Mouse (Mus musculus) granulocyte monocyte progenitor cell, adult 5-6 weeks (primary cell): ENCODE measurements around the gene Tmem88. TPM values are rescaled to one million over a fixed set of nuclear protein-coding genes. Genes with fewer than 3 reads are reported as not detected.

ENCODE experiments used
- ATAC-seq: replicated peaks from 2 replicates; pipeline ENCODE4 v1.8.0; 2016; ENCODE audit warnings: mild to moderate bottlenecking, moderate TSS enrichment, inconsistent platforms; ENCODE audit not compliant: poor library complexity, severe bottlenecking
- total RNA-seq, 2 experiments: library from RNA; stranded (forward) in 1 of 2; stranded (reverse) in 1 of 2; fragments of 200-712, 200-1000 nt in 1 of 2; fragments of >200 nt in 1 of 2; fragmentation: Nextera tagmentation in 1 of 2; gene quantifications; 2 replicates each; pipeline ENCODE4 v1.2.3; 2014 to 2017

The Tmem88 gene
- total RNA-seq, 2 experiments from 2014 or later, result not detected

DNA sequence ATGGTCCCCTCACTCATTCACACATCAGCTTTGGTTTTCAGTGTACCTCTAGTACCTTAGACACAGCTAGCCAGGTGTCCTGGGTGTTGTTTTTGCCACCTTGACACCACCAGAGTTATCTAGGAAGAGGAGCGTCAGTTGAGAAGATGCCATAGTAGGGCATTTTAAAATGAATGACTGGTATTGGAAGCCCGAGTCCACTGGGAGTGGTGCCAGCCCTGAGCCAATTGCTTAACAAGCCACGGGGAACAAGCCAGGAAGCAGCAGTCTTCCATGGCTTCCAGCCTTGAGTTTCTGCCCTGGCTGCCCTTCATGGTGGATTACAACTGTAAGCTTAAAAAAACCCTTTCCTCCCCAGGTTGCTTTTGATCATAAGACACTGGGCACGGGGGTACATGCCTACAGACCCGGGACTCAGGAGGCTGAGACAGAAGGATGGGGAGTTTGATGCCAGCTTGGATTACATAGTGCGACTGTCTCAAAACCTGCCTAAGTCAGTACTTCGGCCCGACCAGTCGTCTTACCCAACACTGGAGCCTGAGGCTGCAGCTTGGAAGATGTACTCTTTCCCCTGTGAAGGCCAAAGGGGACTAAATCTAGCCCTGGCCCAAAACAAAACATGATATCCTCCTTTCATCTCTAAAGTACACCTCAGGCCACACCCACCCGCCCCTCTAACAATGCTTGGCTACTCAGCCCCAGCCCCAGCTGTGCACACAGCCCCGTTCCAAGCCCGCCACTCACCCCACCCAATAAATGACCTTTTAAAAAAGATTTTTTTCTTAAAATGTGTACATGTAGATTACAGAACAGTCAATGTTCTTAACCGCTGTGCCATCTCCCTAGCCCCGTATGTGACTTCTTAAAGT, 8.3 kb downstream of the Tmem88 start:
- no peak for ATAC-seq

DNA sequence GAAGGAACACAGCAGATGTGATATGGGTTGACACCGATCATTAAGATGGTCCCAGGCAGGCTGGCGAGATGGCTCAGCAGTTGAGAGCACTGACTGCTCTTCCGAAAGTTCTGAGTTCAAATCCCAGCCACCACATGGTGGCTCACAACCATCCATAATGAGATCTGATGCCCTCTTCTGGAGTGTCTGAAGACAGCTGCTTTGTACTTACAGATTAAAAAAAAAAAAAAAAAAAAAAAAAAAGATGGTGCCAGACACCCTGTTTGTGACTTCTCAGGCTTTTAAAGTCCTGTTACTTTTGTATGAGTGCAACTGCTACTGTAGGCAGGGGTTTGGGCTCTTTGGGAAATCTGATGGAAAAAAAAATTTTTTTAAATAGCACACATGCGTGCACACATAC, 9.4 kb downstream of the Tmem88 start:
- no peak for ATAC-seq

DNA sequence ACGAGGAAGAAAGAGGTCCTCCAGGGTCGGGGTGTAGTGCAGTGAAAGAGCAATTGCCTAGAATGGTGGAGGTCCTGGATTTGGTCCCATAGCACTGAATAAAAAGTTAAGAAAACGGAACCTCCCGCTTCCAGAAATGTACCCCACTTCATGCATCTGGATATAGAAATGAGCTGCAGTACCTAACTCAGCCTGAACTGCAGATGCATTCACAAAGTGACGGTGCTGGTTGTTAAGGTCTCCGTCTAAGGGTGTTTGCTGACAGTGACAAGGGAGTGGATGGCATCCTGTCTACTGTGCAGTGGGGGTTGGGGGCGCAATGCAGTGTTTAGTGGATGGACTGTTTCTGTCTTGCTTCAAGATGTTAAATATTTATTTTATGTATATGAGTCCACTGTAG, 11.3 kb downstream of the Tmem88 start:
- ATAC-seq, result no peak

DNA sequence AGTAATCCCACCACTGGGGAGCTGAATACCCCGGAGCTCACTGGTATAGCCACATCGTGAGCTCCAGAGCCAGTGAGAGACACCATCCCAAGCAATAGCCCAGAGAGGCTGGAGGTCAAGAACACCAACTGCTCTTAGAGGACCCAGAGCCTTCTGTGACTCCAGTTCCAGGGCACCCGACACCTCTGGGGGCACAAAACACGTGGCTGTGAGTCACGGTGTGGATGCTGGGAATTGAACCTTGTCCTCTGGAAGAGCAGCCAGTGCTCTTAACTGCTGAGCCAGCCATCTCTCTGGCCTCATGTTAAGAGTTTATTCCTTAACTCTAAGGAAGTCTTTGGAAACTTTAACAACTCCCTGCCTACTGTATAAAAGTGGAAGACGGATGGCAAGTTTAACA, 13.1 kb downstream of the Tmem88 start:
- no peak for ATAC-seq

DNA sequence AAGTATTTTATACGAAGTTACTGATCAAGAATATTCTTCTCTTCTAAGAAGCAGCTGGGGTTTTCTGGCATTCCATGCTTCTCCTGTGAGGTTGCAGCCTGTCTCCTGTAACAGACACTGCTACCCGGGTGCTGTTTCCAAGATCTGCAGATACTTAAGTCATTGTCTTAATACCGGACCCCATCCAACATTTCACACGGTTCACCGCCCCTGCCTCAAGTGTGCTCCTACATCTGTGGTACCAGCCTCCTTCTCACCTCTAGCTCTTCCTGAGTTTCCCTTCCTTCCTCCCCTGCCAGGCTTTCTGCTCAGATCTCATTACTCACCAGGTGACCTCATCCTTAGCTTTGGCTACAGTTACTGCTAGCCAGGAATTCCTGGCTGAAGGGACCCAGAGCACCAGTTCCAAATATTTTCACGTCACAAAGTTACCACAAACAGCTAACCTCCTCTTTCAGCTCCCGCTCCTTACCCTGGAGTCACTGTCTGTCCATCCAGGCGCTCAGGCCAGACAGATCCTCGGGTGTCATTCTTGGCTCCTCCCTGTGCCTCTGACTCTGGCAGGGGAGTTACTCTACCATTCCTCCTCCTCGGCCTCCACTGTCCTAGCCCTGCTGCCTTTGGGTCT, 15.4 kb downstream of the Tmem88 start:
- no peak for ATAC-seq

DNA sequence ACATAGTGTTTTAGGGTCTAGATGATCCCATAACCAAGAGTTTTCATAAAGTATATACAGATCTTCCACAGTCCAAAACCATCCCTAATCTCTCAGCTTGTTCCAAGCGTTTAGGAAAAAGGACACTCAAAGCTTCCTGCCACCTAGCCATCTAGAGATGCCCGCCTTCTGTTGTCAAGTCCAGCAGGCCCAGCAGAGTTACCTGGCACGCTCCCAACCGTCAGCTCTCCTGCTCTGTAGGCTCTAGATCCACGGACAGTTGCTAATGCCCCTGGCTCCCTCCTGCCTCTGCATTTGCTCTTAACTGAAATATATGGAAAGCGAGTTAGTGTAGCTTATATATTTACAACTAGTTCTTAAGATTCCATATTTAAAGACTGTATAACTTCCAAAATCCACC, 16.7 kb downstream of the Tmem88 start:
- no peak for ATAC-seq

DNA sequence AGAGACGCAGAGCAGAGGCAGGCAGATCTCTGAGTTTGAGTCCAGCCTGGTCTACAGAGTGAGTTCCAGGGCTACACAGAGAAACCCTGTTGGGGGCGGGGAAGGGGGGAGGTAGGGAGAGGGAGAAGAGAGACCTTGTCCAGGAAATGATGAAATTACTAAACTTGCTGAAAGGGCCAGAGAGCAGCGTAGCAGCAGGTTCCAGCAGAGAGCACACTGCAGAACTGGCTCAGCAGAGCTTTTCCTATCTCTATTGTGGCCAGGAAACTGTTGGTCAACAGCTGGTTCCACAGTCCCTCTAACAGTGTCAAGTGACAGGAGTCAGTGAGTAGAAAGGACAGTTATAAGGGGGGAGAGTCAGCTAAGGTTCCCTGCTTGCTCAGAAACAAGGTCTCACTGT, 18.4 kb downstream of the Tmem88 start:
- peak; percentile 85 for ATAC-seq

DNA sequence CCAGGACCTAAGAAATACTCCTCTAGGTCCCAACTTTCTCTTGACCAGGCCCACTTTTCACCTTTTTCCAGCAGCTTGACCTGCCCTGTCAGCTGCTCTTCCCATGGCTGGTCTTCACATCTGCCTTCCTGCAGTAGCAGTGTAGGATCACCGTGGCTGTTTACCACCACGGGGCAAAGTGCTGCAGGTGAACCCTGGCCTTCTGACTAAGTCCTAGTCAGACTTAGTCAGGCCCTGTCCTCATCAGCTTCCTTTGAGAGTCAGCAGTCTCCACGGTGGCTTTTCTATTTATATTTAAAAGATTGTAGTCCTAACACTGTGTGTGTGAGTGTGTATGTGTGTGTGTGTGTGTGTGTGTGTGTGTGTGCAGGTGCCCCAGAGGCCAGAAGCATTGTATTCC, 20.3 kb downstream of the Tmem88 start:
- ATAC-seq, result no peak

DNA sequence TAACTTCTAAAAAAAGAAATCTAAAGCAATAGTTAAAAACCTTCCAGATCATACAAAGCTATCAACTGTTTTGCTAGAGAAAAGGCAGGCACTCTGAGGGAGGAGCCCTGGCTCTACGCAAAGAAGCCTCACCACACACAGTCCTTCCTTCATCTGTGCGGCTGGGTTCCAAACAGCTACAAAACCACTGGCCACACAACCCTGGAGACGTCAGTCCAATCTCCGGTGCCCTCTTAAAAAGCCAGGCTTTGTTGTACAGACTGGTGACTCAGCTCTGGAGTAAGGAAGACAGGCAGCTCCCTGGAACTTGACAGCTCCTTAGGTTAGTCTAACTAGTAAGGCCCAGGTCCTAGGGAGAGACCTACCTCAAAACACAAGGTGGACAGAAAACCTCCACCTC, 22.4 kb downstream of the Tmem88 start:
- ATAC-seq, result no peak

DNA sequence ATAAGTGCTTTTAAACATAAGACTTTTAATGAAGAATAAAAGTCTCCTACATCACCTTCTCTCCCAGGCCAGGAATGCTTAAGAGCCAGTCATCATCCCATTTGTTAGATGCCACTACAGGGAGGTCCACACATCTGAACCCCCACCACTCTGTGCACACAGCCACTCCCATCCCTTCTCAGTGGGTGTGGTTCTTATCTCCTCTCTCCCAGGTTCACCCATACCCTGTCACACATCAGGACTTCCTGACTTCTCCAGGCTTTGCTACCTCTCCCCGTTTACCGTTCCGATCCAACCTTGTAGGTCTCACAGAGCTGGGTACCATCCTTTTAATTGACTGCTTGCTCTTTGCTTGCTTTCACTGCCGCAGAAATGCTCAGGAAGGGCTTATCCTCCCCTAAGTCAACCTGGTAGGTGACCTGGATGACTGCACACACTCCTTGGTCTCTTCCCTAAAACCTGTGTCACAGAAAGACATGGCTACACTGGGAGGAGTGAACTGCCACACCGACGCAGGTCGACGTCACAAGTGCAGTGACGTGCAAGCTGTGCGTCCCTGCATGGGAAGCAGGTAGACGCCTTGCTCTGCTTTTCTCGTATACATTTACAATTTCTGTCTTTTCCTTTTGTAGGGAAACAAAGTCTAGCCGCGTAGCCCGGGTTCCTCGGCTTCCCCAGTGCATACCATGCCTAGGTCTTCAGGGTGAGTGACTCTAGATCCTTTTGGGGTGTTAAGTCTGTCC, 24.6 kb downstream of the Tmem88 start:
- ATAC-seq, result no peak

DNA sequence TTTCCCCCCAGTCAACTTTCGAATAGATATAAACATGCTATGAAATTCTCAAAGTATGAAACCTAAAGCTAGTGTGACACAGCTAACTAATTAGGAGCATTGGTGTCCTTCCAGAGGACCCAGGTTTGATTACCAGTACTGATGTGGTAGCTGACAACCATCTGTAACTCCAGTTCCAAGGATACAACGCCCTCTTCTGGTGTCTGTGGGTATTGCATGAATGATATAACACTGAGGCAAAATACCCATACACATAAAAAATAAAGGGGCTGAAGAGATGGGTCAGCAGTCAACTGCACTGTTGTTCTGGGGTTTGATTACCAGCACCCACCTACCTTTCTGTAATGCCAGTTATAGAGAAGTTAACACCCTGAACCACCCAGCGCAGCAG, 25.3 kb downstream of the Tmem88 start:
- no peak for ATAC-seq

DNA sequence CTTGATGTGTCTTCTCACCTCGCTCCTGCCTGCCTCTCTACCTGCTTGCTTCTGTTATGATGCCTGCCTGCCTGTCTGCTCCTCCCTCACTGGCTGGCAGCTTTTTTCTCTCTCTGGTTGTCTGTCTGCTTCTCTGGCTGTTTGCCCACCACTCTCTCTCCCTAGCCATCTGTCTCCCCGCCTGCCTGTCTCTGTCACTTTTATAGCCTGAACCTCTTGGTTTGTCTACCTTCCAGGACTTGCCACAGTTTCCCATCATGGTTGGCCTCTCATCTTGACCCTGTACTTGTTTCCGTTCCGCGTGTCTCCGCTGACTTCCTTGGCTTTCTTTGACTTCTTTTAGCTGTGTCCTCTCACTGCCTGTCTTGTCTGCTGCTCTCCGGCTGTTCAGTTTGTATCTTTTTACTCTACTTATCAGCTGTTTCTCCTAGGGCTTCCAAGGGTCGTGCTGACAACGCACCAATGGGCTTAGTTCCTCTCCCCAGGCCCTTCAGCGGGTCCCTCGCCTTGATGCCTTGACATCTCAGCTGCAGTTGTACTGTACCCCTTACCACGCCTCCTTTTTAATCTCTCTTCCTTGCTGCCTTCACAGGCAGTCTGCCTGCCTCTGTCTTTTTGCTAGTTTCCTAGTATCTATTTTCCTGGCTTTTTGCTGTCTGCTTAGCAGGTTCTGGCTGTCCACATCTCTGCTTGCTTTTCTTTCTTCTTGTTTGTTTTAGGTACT, 25.8 kb downstream of the Tmem88 start:
- ATAC-seq, result no peak

DNA sequence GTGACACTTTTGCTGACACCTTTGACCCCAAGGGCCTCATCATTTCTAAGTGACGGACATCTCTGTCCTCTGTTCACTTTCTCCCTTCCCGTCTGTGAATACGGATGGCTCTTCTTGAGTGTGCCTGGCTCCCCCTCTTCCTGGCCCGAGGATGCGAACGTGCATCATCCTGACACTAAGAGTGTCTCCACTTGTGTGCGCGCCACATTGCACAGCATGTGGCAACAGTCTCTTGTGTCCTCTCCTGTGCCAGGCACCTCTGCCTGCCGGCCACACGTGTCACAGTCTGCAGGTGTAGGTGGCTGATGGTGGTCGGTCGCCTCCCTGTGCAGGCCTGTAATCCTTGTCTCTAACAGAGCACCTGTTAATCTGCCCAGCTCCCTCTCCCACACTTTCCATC, 26.4 kb downstream of the Tmem88 start:
- no peak for ATAC-seq

DNA sequence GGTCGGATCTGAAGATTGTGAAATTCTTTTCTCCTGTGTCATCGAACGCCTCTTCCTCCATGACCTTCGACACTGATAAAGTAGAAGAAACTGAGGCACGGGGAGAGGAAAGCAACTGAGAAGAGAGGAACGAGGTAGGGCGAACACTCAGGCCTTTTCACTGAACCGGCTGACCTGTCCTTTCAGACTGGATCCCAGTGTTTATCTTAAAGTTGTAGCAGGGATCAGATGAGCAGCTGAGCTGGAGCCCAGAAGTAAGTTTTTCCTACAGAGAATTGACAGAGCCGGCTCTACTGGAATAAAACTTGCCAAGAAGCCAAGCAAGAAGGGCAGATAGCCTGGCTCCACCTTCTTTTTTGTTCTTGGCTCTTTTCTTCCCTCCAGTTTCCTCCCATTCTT, 27.2 kb downstream of the Tmem88 start:
- ATAC-seq, result no peak

DNA sequence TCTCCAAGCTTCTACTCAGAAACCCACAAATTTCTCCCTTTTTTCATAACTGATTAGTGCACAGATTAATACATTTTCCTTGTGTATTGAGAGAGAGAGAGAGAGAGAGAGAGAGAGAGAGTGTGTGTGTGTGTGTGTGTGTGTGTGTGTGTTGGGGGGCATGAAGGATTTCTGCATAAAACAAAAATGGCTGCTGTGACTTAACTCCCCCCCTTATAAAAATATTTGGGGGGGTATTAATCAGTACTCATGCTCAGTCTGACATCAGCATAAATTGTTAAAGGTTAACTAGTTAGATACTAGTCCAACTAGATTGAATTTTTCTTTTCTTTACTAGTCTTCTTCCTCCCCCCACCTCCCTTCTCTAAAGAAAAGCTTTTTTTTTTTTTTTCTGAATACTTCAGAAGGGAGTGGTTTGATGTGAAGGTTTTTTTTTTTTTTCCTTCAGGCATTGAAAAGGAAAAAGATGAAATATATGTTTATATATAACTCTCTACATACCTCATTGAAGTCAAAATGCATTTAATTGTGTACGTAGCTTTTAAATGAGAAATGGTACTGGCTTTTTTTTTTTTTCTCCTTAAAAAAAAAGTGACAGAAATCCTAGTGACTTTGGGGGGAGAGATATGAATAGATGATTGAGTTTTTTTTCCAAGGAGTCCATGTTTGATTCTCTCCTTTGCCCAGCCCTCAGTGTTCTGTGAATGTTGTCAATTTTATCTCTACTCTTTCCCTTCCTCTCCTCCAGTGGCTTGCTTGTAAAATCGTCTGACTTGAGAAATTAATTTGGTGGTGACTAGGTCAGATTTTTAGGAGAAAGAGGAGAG, 27.8 kb downstream of the Tmem88 start:
- ATAC-seq, result no peak

DNA sequence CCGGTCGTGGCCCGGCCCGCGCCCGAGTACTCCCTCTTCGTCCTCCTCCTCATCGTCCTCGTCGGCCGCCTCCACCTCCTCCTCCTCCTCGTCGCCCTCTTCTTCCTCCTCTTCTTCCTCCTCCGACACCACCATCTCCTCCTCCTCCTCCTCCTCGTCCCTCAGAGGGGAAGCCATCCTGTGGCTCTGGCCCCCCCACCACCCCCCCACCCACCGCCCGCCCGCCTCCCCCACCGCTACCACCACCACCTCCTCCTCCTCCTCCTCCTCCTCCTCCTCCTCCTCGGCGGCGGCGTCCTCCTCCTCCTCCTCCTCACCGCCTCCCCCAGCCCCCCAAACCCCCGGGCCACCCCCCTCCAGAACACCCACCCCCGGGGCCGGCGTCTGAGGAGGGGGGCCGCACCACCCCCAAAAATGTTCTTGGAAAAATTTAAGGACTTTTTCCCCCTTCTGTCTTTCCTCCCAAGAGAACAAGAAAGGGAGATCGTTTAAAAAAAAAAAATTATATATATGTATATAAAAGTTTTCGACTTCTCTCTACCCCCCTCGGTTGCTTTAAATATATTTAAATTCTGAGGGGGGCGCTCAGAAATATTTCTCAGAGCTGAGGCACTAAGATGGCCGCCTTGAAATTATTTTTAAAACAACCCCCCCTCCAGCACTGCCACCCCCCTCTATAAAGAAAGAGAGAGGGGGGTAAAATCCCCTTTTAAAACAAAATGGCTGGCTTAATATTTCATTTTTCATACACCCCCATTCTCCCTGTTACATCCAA, 28.6 kb downstream of the Tmem88 start, which contains the start of gene Chd3:
Chd3 (minus strand) TSS at position 192 of the 775 bp plus-strand sequence.
- no peak for ATAC-seq

DNA sequence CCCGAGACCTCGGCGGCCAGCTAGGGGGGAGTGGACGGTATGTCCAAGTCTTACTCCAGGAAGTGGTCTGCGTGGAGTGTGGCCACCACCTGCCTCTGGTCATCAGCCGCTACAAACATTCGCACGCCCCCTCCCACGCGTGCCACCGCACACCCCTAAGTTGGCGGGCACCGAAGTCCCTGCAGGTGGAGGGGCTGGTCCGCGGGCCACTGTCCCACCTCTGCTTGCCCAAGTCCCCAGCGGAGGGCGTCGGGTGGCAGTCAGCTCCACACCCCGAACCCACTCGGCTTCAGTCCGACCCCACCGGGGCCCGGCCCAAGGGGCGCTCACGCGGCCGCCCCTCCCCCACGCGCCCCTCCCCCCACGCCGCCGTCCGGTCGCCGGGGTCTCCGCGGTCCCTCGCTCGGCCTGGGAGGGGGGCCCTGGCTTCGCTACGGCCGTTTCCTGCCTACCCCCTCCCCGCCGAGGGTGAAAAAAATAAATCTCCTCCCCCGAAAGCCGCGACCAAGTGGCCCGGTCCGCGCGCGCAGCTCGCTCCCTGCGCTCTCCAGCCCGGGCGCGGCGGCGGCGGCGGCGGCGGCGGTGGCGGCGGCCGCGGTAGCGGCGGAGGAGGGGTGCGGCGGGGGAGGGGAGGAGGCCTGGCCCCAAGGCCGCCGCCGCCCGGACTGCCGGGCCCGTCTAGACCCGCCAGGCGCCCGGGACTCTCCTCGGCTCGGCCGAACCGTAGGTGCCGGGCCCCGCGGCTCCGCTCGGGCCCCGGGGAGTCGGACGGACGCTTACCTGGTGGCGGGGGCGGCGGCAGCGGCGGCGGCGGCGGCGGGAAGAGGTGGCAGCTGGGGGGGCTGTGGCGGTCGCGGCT, 29.4 kb downstream of the Tmem88 start:
- ATAC-seq, result no peak
